In the genomic region with DNA sequence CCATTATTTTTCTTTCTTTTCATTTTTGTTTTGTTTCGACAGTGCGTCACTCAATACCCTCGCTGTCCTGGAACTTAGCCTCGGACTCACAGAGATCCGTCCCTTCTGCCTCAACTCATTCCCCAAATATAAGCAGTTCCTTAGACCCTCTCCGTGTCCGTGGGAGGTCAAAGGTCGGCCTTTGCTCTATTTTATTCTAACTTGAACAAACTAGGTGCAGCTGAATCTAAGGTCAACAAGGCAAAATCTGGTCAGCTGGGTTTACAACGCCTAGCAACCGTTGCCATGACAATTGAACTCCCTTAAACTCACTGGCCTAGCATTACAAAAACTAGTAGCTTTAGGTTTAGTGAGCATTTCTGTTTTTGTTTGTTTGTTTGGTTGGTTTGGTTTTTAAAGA, we compare ENCODE assay signal across 8 mouse cellular contexts. TPM values are rescaled to one million over a fixed set of nuclear protein-coding genes. Genes with fewer than 3 reads are reported as not detected.
DNase-seq lines count a peak whose midpoint lies in the region; ATAC-seq and TF ChIP-seq lines count a peak whose summit lies in the region.

No protein-coding gene starts in this region.

- H3K79me2 ChIP-seq in CH12.LX (replicated peaks; ENCODE audit: control insufficient read depth, extremely low read depth, insufficient read depth, poor library complexity, severe bottlenecking) = peaks cover 42% of the 10 kb centered on the region

- H3K9me3 ChIP-seq in CH12.LX (replicated peaks; ENCODE audit: low read length) = no peaks in the 10 kb centered on the region
- H3K9me3 ChIP-seq in forebrain, embryonic 11.5 days (ENCODE audit: control insufficient read depth, low read length) = no peaks in the 10 kb centered on the region
- H3K9me3 ChIP-seq in limb, embryonic 11.5 days (ENCODE audit: control insufficient read depth, low read length) = no peaks in the 10 kb centered on the region
- H3K9me3 ChIP-seq in neural tube, embryonic 15.5 days (replicated peaks) = no peaks in the 10 kb centered on the region

- H3K4me1 ChIP-seq in CH12.LX (ENCODE audit: control insufficient read depth in 1 of 2, insufficient read depth in 2 of 2) = peaks cover 11 to 23% of the 10 kb centered on the region in 2 experiments
- peaks cover 5% of the 10 kb centered on the region; the same call in 1 of the 2 replicates for H3K4me1 ChIP-seq in forebrain, embryonic 11.5 days (replicated peaks; ENCODE audit: control insufficient read depth, insufficient read depth, low read length)
- peaks cover 3% of the 10 kb centered on the region; the same call in 1 of the 2 replicates for H3K4me1 ChIP-seq in limb, embryonic 11.5 days (ENCODE audit: control insufficient read depth, insufficient read depth, low read length)
- H3K4me1 ChIP-seq in neural tube, embryonic 15.5 days = peaks cover 27% of the 10 kb centered on the region

- peaks cover 18% of the 10 kb centered on the region for H3K27me3 ChIP-seq in CH12.LX (replicated peaks)
- no peaks in the 10 kb centered on the region for H3K27me3 ChIP-seq in forebrain, embryonic 11.5 days (ENCODE audit: control insufficient read depth, insufficient read depth, low read length)
- no peaks in the 10 kb centered on the region for H3K27me3 ChIP-seq in limb, embryonic 11.5 days (ENCODE audit: control insufficient read depth, insufficient read depth, low read length)
- no peaks in the 10 kb centered on the region for H3K27me3 ChIP-seq in neural tube, embryonic 15.5 days (replicated peaks)

- dilution Hi-C loops in CH12.LX (cut with MboI; ENCODE audit: extremely low pct_ligation_motif_present, extremely low pct_unique_long_range_greater_than_20kb, low sequenced_read_pairs) = no loop called here

- peak overlapping the region; percentile 94 for H3K27ac ChIP-seq in gastrocnemius, adult 2 months
- H3K27ac ChIP-seq in CH12.LX (ENCODE audit: insufficient read depth, low read depth) = no peak overlapping the region
- no peak overlapping the region for H3K27ac ChIP-seq in forebrain, embryonic 11.5 days (ENCODE audit: low read depth, low read length)
- no peak overlapping the region for H3K27ac ChIP-seq in limb, embryonic 11.5 days (replicated peaks; ENCODE audit: low read depth, low read length)
- peak overlapping the region; percentile 67; the same call in 1 of the 2 replicates for H3K27ac ChIP-seq in neural tube, embryonic 15.5 days (replicated peaks)

- no peak for TF ChIP-seq EP300 in CH12.LX (IDR thresholded peaks at IDR 0.05; ENCODE audit: low read length)

- TF ChIP-seq CTCF in gastrocnemius, adult 2 months (IDR thresholded peaks at IDR 0.05) = no peak
- no peak for TF ChIP-seq CTCF in CH12.LX (conservative IDR thresholded peaks at IDR 0.05 in 1 of 2, IDR thresholded peaks at IDR 0.05 in 1 of 2; ENCODE audit: low read depth in 2 of 2, low read length in 2 of 2)

- in situ Hi-C loops in CH12.LX (cut with MboI; ENCODE audit: low pct_ligation_motif_present, low pct_unique_long_range_greater_than_20kb, low sequenced_read_pairs) = no loop called here

- peak; percentile 22 for ATAC-seq in forebrain, embryonic 11.5 days (replicated peaks; ENCODE audit: low FRiP score)
- no peak for ATAC-seq in limb, embryonic 11.5 days (ENCODE audit: insufficient number of reproducible peaks, low FRiP score, low TSS enrichment, low read depth)
- ATAC-seq in neural tube, embryonic 15.5 days (ENCODE audit: low FRiP score) = 0 out of 2 replicates have a peak, but pooled peaks have one; percentile 11

- peak overlapping the region; percentile 84 for H3K4me2 ChIP-seq in CH12.LX (ENCODE audit: insufficient read depth, low read depth, poor library complexity, severe bottlenecking)
- peak overlapping the region; percentile 84; the same call in 1 of the 2 replicates for H3K4me2 ChIP-seq in forebrain, embryonic 11.5 days (ENCODE audit: low read depth, low read length, severe bottlenecking)
- H3K4me2 ChIP-seq in limb, embryonic 11.5 days (ENCODE audit: low read depth, severe bottlenecking) = peak overlapping the region; percentile 21; the same call in 1 of the 2 replicates
- H3K4me2 ChIP-seq in neural tube, embryonic 15.5 days = peak overlapping the region; percentile 86

- peak overlapping the region; percentile 74 for H3K9ac ChIP-seq in CH12.LX (ENCODE audit: insufficient read depth, low read depth)
- H3K9ac ChIP-seq in forebrain, embryonic 11.5 days (ENCODE audit: low read length) = no peak overlapping the region; the same call in 1 of the 2 replicates
- H3K9ac ChIP-seq in limb, embryonic 11.5 days (ENCODE audit: low read length) = peak overlapping the region; percentile 5; the same call in 1 of the 2 replicates
- H3K9ac ChIP-seq in neural tube, embryonic 15.5 days (replicated peaks) = 0 out of 2 replicates have a peak overlapping the region, but pooled peaks have one; percentile 20

- WGBS in forebrain, embryonic 11.5 days = 86% methylated on average over 10 of the region's 10 CpGs
- 86% methylated on average over 10 of the region's 10 CpGs for WGBS in limb, embryonic 11.5 days
- 83% methylated on average over 10 of the region's 10 CpGs for WGBS in neural tube, embryonic 15.5 days

- DNase-seq in gastrocnemius, adult 2 months = no peak
- DNase-seq in gastrocnemius, adult 18-20 months (ENCODE audit: low spot score) = no peak
- no peak for DNase-seq in CH12.LX (ENCODE audit: extremely low read depth)
- DNase-seq in forebrain, embryonic 11.5 days (ENCODE audit: low spot score) = peak; percentile 46
- no peak for DNase-seq in limb, embryonic 11.5 days (ENCODE audit: low spot score)
- DNase-seq in urinary bladder, postnatal 25 days (ENCODE audit: low spot score) = no peak
- DNase-seq in adrenal gland, adult (ENCODE audit: inconsistent age in 2 of 2, low spot score in 1 of 2) = no peak

- intact Hi-C loops in gastrocnemius, adult 2 months (cut with DNase I) = no loop called here

- peak overlapping the region; percentile 98 for H3K4me3 ChIP-seq in gastrocnemius, adult 2 months
- peak overlapping the region; percentile 37 to 86 (median 54) for H3K4me3 ChIP-seq in CH12.LX (replicated peaks in 1 of 3; ENCODE audit: low read depth in 2 of 3, low read length in 2 of 3, poor library complexity in 1 of 3)
- peak overlapping the region; percentile 78 for H3K4me3 ChIP-seq in forebrain, embryonic 11.5 days (ENCODE audit: low read depth, low read length)
- H3K4me3 ChIP-seq in limb, embryonic 11.5 days (ENCODE audit: low read depth, low read length) = no peak overlapping the region; the same call in 1 of the 2 replicates
- peak overlapping the region; percentile 90 for H3K4me3 ChIP-seq in neural tube, embryonic 15.5 days (replicated peaks)

- TF ChIP-seq POLR2A in CH12.LX (IDR thresholded peaks at IDR 0.05; ENCODE audit: low read depth, low read length) = no peak; the same call in 1 of the 2 replicates

- TF ChIP-seq RAD21 in CH12.LX (IDR thresholded peaks at IDR 0.05; ENCODE audit: low read depth, low read length) = no peak

- H3K36me3 ChIP-seq in CH12.LX (replicated peaks in 1 of 2; ENCODE audit: control insufficient read depth in 1 of 2, insufficient read depth in 1 of 2, low read length in 1 of 2) = peaks cover 13 to 26% of the 10 kb centered on the region in 2 experiments
- no peaks in the 10 kb centered on the region for H3K36me3 ChIP-seq in forebrain, embryonic 11.5 days (ENCODE audit: control insufficient read depth, insufficient read depth, low read length)
- peaks cover under 1% of the 10 kb centered on the region; the same call in 1 of the 2 replicates for H3K36me3 ChIP-seq in limb, embryonic 11.5 days (ENCODE audit: control insufficient read depth, insufficient read depth, low read length)
- peaks cover 5% of the 10 kb centered on the region; the same call in 1 of the 2 replicates for H3K36me3 ChIP-seq in neural tube, embryonic 15.5 days

RNA-seq across cellular contexts. Expression of gene Pes1, which starts 0.6 kb away (rescaled TPM):
- 10 to 100 TPM; 32.8 to 33.7 TPM for total RNA-seq in gastrocnemius, adult 2 months (2021)
- total RNA-seq in gastrocnemius, adult 18-20 months (2021) = 10 to 100 TPM; 31.0 to 31.8 TPM
- total RNA-seq in CH12.LX (2012; rRNA removed) (120 and 149 TPM in 2 replicates), CH12.LX (2014; rRNA removed) (226 and 251 TPM in 2 replicates)
- polyA plus RNA-seq in CH12.LX (2012; ENCODE audit: insufficient read length, low read depth) = 304 and 311 TPM in 2 replicates
- polyA plus RNA-seq in forebrain, embryonic 11.5 days (2014; fragmentation: Nextera tagmentation; extraction: Ambion mirVana) = 82.9 and 90.4 TPM in 2 replicates
- 81.9 and 87.4 TPM in 2 replicates for polyA plus RNA-seq in limb, embryonic 11.5 days (2014; fragmentation: Nextera tagmentation; extraction: Ambion mirVana)
- 48.1 and 64.4 TPM in 2 replicates for polyA plus RNA-seq in neural tube, embryonic 15.5 days (2015; fragmentation: Nextera tagmentation; extraction: Ambion mirVana)

RNA-seq across cellular contexts. Expression of gene 4930556J24Rik, which starts 13.4 kb away (rescaled TPM):
- total RNA-seq in gastrocnemius, adult 2 months (2021) = not detected
- not detected for total RNA-seq in gastrocnemius, adult 18-20 months (2021)
- 0.21 and 0.50 TPM in 2 replicates for total RNA-seq in CH12.LX (2012; rRNA removed)
- total RNA-seq in CH12.LX (2014; rRNA removed) = not detected in 2 replicates
- polyA plus RNA-seq in CH12.LX (2012; ENCODE audit: insufficient read length, low read depth) = 0.70 and 0.78 TPM in 2 replicates
- polyA plus RNA-seq in forebrain, embryonic 11.5 days (2014; fragmentation: Nextera tagmentation; extraction: Ambion mirVana) = 0.31 TPM in 1 of 2 replicates, not detected in the other
- polyA plus RNA-seq in limb, embryonic 11.5 days (2014; fragmentation: Nextera tagmentation; extraction: Ambion mirVana) = not detected in 2 replicates
- polyA plus RNA-seq in neural tube, embryonic 15.5 days (2015; fragmentation: Nextera tagmentation; extraction: Ambion mirVana) = not detected in 2 replicates

RNA-seq across cellular contexts. Expression of gene Gal3st1, which starts 20.3 kb away (rescaled TPM):
- under 1 TPM in 1 of 2 experiments, not detected in 1; 0.20 TPM for total RNA-seq in gastrocnemius, adult 2 months (2021)
- total RNA-seq in gastrocnemius, adult 18-20 months (2021) = under 1 TPM in 1 of 2 experiments, not detected in 1; 0.12 TPM
- 0.08 TPM in 1 of 2 replicates, not detected in the other for total RNA-seq in CH12.LX (2012; rRNA removed)
- total RNA-seq in CH12.LX (2014; rRNA removed) = not detected in 2 replicates
- 0.14 TPM in 1 of 2 replicates, not detected in the other for polyA plus RNA-seq in CH12.LX (2012; ENCODE audit: insufficient read length, low read depth)
- 0.41 and 0.57 TPM in 2 replicates for polyA plus RNA-seq in forebrain, embryonic 11.5 days (2014; fragmentation: Nextera tagmentation; extraction: Ambion mirVana)
- 2.6 and 3.2 TPM in 2 replicates for polyA plus RNA-seq in limb, embryonic 11.5 days (2014; fragmentation: Nextera tagmentation; extraction: Ambion mirVana)
- polyA plus RNA-seq in neural tube, embryonic 15.5 days (2015; fragmentation: Nextera tagmentation; extraction: Ambion mirVana) = 10.5 and 12.1 TPM in 2 replicates

RNA-seq across cellular contexts. Expression of gene Tcn2, which starts 31.2 kb away (rescaled TPM):
- total RNA-seq in gastrocnemius, adult 2 months (2021) = 10 to 100 TPM; 11.9 to 18.2 TPM
- total RNA-seq in gastrocnemius, adult 18-20 months (2021) = 10 to 100 TPM; 15.8 to 17.0 TPM
- total RNA-seq in CH12.LX (2012; rRNA removed) (4.7 and 8.6 TPM in 2 replicates), CH12.LX (2014; rRNA removed) (1.2 and 1.3 TPM in 2 replicates)
- polyA plus RNA-seq in CH12.LX (2012; ENCODE audit: insufficient read length, low read depth) = 2.5 and 2.7 TPM in 2 replicates
- polyA plus RNA-seq in forebrain, embryonic 11.5 days (2014; fragmentation: Nextera tagmentation; extraction: Ambion mirVana) = 23.1 and 26.0 TPM in 2 replicates
- 24.2 and 28.9 TPM in 2 replicates for polyA plus RNA-seq in limb, embryonic 11.5 days (2014; fragmentation: Nextera tagmentation; extraction: Ambion mirVana)
- polyA plus RNA-seq in neural tube, embryonic 15.5 days (2015; fragmentation: Nextera tagmentation; extraction: Ambion mirVana) = 24.6 and 31.4 TPM in 2 replicates

RNA-seq across cellular contexts. Expression of gene Slc35e4, which starts 48.7 kb away (rescaled TPM):
- total RNA-seq in gastrocnemius, adult 2 months (2021) = 10 to 100 TPM; 18.4 to 19.6 TPM
- 10 to 100 TPM; 16.5 to 30.9 TPM for total RNA-seq in gastrocnemius, adult 18-20 months (2021)
- total RNA-seq in CH12.LX (2012; rRNA removed) (9.5 and 10.9 TPM in 2 replicates), CH12.LX (2014; rRNA removed) (3.3 and 4.5 TPM in 2 replicates)
- 4.0 and 4.6 TPM in 2 replicates for polyA plus RNA-seq in CH12.LX (2012; ENCODE audit: insufficient read length, low read depth)
- polyA plus RNA-seq in forebrain, embryonic 11.5 days (2014; fragmentation: Nextera tagmentation; extraction: Ambion mirVana) = 3.5 and 3.9 TPM in 2 replicates
- 1.7 and 2.1 TPM in 2 replicates for polyA plus RNA-seq in limb, embryonic 11.5 days (2014; fragmentation: Nextera tagmentation; extraction: Ambion mirVana)
- polyA plus RNA-seq in neural tube, embryonic 15.5 days (2015; fragmentation: Nextera tagmentation; extraction: Ambion mirVana) = 16.5 and 19.8 TPM in 2 replicates

Comparison
In these comparisons a context has a peak if more than half of its experiments do, and no peak if none do; other contexts are left out.
1. H3K27ac ChIP-seq: peak in gastrocnemius, adult 2 months (single experiment) and neural tube, embryonic 15.5 days (single experiment); none in CH12.LX (single experiment), forebrain, embryonic 11.5 days (single experiment) and limb, embryonic 11.5 days (single experiment).
2. H3K4me2 ChIP-seq: peak in every context shown above with its lines; median percentile 86 in neural tube, embryonic 15.5 days; 84 in CH12.LX; 84 in forebrain, embryonic 11.5 days; 21 in limb, embryonic 11.5 days.